Mouse (Mus musculus) bone marrow macrophage, adult 2 months (primary cell): Measurements from ENCODE around the gene Ptpn11.
"Not testable (repeated sequence)": the region's sequence is repeated elsewhere in the genome, so short reads cannot be mapped to it uniquely, and the experiment has no call there.

Experiments
- CTCF ChIP-seq: IDR thresholded peaks from 2 replicates; pipeline ENCODE4 v1.5.1; 2012; ENCODE audit warnings: low read depth, mild to moderate bottlenecking, low read length, moderate library complexity
- POLR2A ChIP-seq: IDR thresholded peaks from 2 replicates; pipeline ENCODE4 v1.6.1; 2012; ENCODE audit warnings: mild to moderate bottlenecking, low read depth, low read length, borderline replicate concordance

DNA sequence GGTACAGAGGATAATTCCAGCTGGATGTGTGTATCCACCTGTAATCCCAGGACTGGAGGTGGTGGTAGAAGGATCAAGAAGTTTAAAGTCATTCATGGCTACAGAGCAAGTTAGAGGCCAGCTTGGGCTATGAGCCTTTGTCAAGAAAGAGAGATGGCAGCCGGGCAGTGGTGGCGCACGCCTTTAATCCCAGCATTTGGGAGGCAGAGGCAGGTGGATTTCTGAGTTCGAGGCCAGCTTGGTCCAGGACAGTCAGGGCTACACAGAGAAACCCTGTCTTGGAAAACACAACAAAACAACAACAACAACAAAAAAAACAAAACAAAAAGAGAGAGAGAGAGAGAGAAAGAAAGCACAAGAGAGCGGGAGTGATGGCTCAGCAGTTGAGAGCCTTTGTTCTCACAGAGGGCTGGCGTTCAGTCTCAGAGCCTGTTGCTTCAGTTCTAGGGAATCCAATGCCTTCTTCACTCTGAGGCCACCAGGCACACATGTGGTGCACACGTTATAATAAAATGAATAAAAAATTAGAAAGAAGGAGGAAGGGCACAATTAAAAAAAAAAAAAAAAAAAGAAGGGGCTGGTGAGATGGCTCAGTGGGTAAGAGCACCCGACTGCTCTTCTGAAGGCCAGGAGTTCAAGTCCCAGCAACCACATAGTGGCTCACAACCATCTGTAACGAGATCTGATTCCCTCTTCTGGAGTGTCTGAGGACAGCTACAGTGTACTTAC is 25.6 kb upstream of the Ptpn11 start:
- TF ChIP-seq POLR2A, CTCF: not testable (repeated sequence)
